Mouse (Mus musculus) brown adipose tissue, adult 24 weeks (tissue): ENCODE data around the gene St5. TPM values are rescaled to one million over a fixed set of nuclear protein-coding genes. Genes with fewer than 3 reads are reported as not detected.

Experiments
- H3K27ac ChIP-seq: fragments of 200-500 bp; replicated peaks from 2 replicates; pipeline ENCODE4 v1.5.1; 2012; ENCODE audit warnings: low read depth, mild to moderate bottlenecking, low read length
- H3K4me1 ChIP-seq: fragments of 200-500 bp; 2 replicates; pipeline ENCODE4 v1.6.1; 2012; ENCODE audit warnings: low read length, mixed read lengths; ENCODE audit not compliant: control insufficient read depth, insufficient read depth, insufficient read length
- H3K4me3 ChIP-seq: fragments of 200-500 bp; 2 replicates; pipeline ENCODE4 v1.5.1; 2012; ENCODE audit warnings: low read depth, mild to moderate bottlenecking, low read length, moderate library complexity; ENCODE audit not compliant: insufficient read depth
- polyA plus RNA-seq: library from polyadenylated mRNA; stranded (reverse); fragments of >200 nt; gene quantifications from 2 replicates; pipeline ENCODE4 v1.2.4, GENCODE M21; 2012; ENCODE audit not compliant: missing spikeins, insufficient read depth, insufficient read length

St5 gene
- polyA plus RNA-seq, 1 experiment, result 13.4 TPM

DNA sequence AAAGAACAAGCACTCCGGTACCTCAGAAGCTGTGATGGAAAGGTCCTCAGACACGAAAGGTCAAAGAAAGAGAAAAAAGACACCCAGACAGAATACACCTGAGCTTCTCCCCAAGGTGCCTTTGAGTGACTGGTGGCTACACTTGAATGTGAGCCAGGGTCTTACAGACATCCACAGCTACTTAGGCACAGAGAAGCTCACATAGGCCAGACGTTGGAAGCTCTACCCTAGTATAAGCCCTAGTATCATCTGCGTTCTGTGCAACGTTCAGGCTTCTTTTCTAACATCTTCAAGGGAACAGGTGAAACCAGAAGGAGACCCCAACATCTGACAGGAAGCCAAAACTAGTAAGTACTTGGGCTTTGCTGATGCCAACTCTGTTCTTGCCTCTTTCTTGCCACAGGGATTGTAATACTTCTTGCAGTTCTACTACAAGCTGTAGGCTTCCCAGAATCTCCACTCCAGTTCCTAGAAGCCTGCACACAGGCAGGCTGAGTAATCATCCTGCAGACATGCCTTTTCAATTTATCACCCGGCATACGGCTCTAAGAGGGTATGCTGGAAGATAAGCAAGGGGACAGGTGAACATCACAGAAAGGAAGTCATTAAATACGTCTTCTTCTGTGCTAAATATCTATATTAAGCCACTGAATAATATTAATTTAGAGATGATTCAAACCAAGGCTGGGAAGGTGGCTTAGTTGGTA lies 67.2 kb downstream of the St5 start:
- no peak overlapping the region for H3K27ac ChIP-seq
- H3K4me1 ChIP-seq, result peaks cover 7% of the 10 kb centered on the region; the same call in 1 of the 2 replicates
- no peak overlapping the region for H3K4me3 ChIP-seq

DNA sequence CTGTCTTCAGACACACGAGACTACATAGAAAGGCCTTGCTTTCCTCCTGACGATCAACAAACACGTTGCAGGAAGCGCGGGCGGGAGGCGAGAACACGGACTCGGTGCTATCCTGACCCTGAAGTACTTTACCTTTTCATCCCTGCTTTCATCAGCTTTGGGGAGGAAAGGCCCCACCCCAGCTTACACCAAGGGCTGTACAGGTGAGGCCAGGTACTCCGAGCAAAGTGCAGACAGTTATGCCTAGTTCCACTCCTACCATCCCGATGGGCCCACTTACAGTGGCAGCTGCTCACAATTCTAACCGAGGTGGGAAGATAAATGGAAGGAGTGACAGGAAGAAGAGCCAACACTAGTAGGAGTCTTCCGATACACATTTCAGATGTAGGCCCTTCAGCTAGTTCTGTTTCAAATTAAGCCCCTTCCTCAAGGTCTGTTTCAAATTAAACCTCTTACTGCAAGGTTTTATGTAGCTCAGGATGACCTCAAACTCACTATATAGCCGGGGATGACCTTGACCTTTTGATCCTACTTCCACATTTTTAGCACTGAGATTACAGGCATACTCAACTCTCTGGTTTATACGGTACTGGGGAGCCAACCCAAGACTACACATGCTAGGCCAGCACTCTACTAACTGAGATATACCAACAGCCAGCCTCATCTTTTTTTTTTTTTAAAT lies 69.9 kb downstream of the St5 start:
- Histone ChIP-seq H3K27ac (no peak overlapping the region), H3K4me3 (no peak overlapping the region), H3K4me1 (peaks cover 6% of the 10 kb centered on the region; the same call in 1 of the 2 replicates)

GRCm38 (mm10) chr7:109631330-109631729 lies 72.1 kb downstream of the St5 start:
- Histone ChIP-seq H3K4me3 (no peak overlapping the region), H3K4me1 (no peaks in the 10 kb centered on the region; the same call in 1 of the 2 replicates), H3K27ac (no peak overlapping the region)

GRCm38 (mm10) chr7:109629871-109630778 lies 73.3 kb downstream of the St5 start:
- Histone ChIP-seq H3K4me3 (no peak overlapping the region), H3K27ac (no peak overlapping the region), H3K4me1 (no peaks in the 10 kb centered on the region; the same call in 1 of the 2 replicates)

GRCm38 (mm10) chr7:109628935-109629609 lies 74.3 kb downstream of the St5 start:
- Histone ChIP-seq H3K4me1 (no peaks in the 10 kb centered on the region; the same call in 1 of the 2 replicates), H3K27ac (no peak overlapping the region), H3K4me3 (no peak overlapping the region)

GRCm38 (mm10) chr7:109627851-109628250 lies 75.6 kb downstream of the St5 start:
- Histone ChIP-seq H3K4me1 (no peaks in the 10 kb centered on the region; the same call in 1 of the 2 replicates), H3K27ac (no peak overlapping the region), H3K4me3 (no peak overlapping the region)

DNA sequence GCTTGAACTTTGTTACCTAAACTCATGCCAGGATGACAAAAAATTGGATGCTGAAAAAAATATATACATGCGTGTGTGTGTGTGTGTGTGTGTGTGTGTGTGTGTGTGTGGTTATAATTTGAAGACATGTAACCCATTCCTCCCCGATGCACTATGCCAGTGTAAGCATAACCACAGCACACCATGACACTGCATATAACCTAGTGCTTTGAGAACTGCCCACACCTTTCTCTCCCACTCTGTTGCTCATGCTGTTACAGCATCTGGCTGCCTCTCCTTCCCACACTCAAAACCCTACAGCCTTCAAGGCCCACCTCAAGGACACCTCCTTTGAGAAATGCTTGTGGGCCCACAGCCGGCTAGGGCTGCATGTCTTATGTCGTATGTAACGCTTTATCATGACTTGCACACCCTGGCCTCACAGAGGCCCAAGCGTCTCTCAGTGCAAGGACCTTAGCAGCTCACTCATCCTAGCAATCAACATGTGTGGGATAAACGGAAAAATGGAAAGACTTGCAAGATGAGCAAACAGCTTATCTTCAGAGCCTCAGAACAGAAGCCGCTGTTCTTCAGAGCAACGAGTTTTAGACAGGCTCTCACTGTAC lies 81.1 kb downstream of the St5 start:
- no peak overlapping the region for H3K27ac ChIP-seq
- no peak overlapping the region for H3K4me3 ChIP-seq
- H3K4me1 ChIP-seq, result peaks cover 12% of the 10 kb centered on the region; the same call in 1 of the 2 replicates

DNA sequence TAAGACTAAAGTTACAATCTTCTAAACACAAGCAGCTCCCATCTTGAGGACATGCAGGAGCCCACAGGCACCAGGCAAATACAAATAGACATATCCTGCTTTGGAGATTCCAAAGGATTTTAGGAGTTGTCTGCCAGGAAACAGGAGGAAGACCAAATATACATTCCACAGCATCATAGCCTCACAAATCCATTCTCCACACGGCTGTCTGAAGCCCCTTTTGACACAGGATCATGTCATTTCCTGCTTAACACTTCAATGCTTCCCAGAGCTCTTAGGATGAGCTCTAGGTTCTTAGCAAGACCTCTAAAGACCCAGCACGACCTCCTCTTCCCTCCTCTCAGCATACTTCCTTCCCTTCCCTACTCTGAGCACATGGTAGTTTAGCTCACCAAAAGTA lies 82.4 kb downstream of the St5 start:
- Histone ChIP-seq H3K4me1 (peaks cover 15% of the 10 kb centered on the region), H3K4me3 (no peak overlapping the region), H3K27ac (no peak overlapping the region; the same call in 1 of the 2 replicates)

GRCm38 (mm10) chr7:109620288-109620687 lies 83.1 kb downstream of the St5 start:
- no peak overlapping the region; the same call in 1 of the 2 replicates for H3K27ac ChIP-seq
- peaks cover 15% of the 10 kb centered on the region for H3K4me1 ChIP-seq

GRCm38 (mm10) chr7:109618721-109619120 lies 84.7 kb downstream of the St5 start:
- H3K27ac ChIP-seq, result no peak overlapping the region
- no peak overlapping the region for H3K4me3 ChIP-seq
- H3K4me1 ChIP-seq, result peaks cover 15% of the 10 kb centered on the region

More at GRCm38 (mm10) chr7:109620288-109620687, 83.1 kb downstream of the St5 start:
- no peak overlapping the region for H3K4me3 ChIP-seq

DNA sequence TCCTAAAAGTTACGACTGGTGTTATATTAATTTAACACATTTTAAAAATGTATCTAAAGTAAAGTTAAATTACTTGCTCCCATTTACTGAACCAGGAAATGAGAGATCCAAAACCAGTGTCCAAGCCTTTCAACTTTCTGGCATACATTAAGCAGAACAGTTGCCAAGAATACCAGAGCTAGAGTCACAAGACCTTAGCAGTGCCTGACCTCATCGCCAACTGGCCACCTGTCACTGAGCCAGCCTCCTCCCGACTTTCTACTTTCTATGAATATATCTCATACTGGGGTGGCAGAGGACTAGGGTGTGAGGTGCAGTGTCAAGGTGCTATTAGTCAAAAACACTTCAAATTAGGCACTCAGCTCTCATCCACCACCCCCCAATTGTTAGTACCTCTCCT lies 85.6 kb downstream of the St5 start:
- Histone ChIP-seq H3K4me3 (no peak overlapping the region), H3K27ac (no peak overlapping the region), H3K4me1 (peaks cover 21% of the 10 kb centered on the region)

DNA sequence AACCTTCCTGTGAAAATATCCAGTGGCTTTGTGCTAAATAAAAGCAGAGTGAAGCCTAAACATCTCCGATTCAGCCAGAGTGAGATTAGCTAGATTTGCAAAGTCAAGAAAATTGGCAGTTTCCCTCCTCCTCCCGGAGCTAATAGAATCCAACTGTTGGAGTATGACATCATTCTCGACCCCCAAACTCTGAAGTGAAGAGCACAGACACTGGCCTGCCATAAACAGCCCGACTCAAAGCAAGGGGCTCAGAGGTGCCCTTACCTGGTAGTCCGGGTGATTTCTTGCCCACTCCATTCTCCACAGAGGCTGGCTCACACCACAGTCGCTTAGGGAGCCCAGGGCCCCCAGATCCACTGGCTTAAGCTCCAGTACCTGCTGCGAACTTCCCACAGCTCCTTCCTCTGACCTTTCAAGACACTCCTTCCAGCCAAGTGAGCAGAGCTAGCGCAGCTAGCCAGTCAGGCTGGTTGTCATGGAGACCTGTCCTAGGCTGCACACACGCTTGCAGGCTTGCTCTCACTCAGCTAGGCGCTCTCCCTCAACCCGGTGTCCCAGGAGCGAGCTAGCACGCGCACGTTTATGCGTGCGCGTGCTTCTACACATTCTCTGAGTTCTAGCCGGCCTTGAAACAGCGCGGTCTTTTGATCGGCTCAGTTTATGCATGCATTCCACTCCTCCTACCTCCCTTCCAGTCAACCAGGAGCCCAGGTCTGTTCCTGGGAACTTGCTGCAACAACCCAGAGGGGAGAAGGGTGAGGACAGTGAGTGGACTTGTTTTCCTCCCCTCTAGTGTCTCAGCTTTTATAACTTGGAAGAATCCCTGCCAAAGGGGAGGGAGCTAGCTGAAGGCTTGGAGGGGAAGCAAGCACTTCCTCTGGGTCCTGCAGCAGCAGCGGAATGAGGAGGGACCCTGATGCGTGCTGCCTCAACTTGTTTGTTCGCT lies 87.1 kb downstream of the St5 start:
- peak overlapping the region; percentile 65 for H3K4me3 ChIP-seq
- H3K27ac ChIP-seq, result peak overlapping the region; percentile 91
- peaks cover 21% of the 10 kb centered on the region for H3K4me1 ChIP-seq

GRCm38 (mm10) chr7:109615601-109616000 lies 87.8 kb downstream of the St5 start:
- H3K4me3 ChIP-seq, result peak overlapping the region; percentile 65
- H3K4me1 ChIP-seq, result peaks cover 14% of the 10 kb centered on the region
- H3K27ac ChIP-seq, result peak overlapping the region; percentile 91
